Mouse (Mus musculus) ES-Bruce4 (cell line): ENCODE measurements around the gene Dhx33.

Experiments
- CTCF ChIP-seq: IDR thresholded peaks from one replicate; pipeline ENCODE4 v1.8.1; 2011; ENCODE audit warnings: low read depth, low read length
- EP300 ChIP-seq: IDR thresholded peaks from 2 replicates; pipeline ENCODE4 v1.6.1; 2011; ENCODE audit warnings: low read depth, low read length; ENCODE audit not compliant: insufficient read depth

- TF ChIP-seq CTCF (no peak), EP300 (no peak)
These were observed 26.9 kb downstream of the Dhx33 start for GRCm38 (mm10) chr11:70977293-70977692.
